15 mouse cellular contexts compared by ENCODE assay signal in the genomic region with DNA sequence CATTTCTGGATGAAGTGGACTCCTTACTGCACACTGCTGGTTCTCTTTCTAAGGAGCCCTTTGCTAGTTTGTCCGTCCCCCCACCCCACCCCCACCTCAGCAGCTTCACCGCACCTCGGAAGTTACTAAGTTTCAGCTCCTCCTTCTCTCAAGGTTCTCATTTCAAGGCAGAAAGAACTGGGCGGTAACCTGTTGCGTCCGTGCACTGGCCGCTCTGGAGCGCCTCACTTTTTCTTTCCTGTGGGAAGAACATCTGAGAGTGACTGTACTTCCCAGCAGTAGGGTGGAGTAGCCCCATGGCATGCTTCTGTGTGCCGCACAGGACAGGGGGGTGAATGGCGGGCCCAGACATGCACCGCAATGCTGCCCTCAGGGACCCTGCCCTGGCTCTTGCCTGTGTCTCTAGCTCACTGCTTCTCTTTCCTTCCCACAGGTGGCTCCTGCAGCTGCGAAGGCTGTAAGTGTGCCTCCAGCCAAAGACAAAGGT. TPM values are rescaled to one million over a fixed set of nuclear protein-coding genes. Genes with fewer than 3 reads are reported as not detected.
A peak's percentile ranks its signal among the peaks of the same experiment; 100 is the strongest.
DNase-seq lines count a peak whose midpoint lies in the region; ATAC-seq and TF ChIP-seq lines count a peak whose summit lies in the region.
"Had no signal": no experiment of that assay in that cellular context is flagged by ENCODE, and none has a peak within 500 bp of the region (broad histone marks: within the 10 kb centered on the region; RNA-seq: fewer than 3 reads in every experiment).

No protein-coding gene starts in this region.

- WGBS in kidney, embryonic 16.5 days, result 17% methylated on average over 12 of the region's 12 CpGs
- 47% methylated on average over 12 of the region's 12 CpGs for WGBS in liver, embryonic 16.5 days (ENCODE audit: insufficient replicate concordance)

- no peak for DNase-seq in kidney, adult 9 months
- peak; percentile 56 for DNase-seq in R1 (ENCODE audit: low read depth, low spot score)
- peak; percentile 40 for DNase-seq in induced T-regulatory cell, adult 2 months (ENCODE audit: low read depth)
- no peak for DNase-seq in gastrocnemius, adult 2 months
- no peak for DNase-seq in retina, postnatal 1 day
- DNase-seq in cerebellum, adult 11 months, result no peak
- DNase-seq: kidney, adult 2 months had no signal

- no peaks in the 10 kb centered on the region for H3K36me3 ChIP-seq in kidney, embryonic 16.5 days (ENCODE audit: insufficient read depth, low read length)
- no peaks in the 10 kb centered on the region for H3K36me3 ChIP-seq in liver, embryonic 16.5 days (ENCODE audit: control insufficient read depth, insufficient read depth)

- intact Hi-C loops in gastrocnemius, adult 2 months (cut with DNase I), result no loop called here

- H3K4me2 ChIP-seq in kidney, embryonic 16.5 days (replicated peaks; ENCODE audit: low read depth, low read length), result peak overlapping the region; percentile 31
- peak overlapping the region; percentile 86 for H3K4me2 ChIP-seq in liver, embryonic 16.5 days (ENCODE audit: low read depth, low read length)

- no peak for ATAC-seq in kidney, embryonic 16.5 days (ENCODE audit: low FRiP score, low TSS enrichment)
- ATAC-seq in liver, embryonic 16.5 days (ENCODE audit: low read depth), result no peak

- no peak overlapping the region for H3K4me3 ChIP-seq in kidney, embryonic 16.5 days (ENCODE audit: low read length)
- H3K4me3 ChIP-seq in liver, embryonic 16.5 days (ENCODE audit: low read depth, low read length), result peak overlapping the region; percentile 3; the same call in 1 of the 2 replicates
- no peak overlapping the region for H3K4me3 ChIP-seq in gastrocnemius, adult 2 months
- H3K4me3 ChIP-seq: left cerebral cortex, adult 2 months; myocyte had no signal

- H3K9ac ChIP-seq in kidney, embryonic 16.5 days (replicated peaks; ENCODE audit: low read length), result peak overlapping the region; percentile 36; the same call in 1 of the 2 replicates
- H3K9ac ChIP-seq in liver, embryonic 16.5 days (ENCODE audit: low read depth, low read length), result peak overlapping the region; percentile 64

- peaks cover 53% of the 10 kb centered on the region for H3K27me3 ChIP-seq in kidney, embryonic 16.5 days (ENCODE audit: insufficient read depth, low read length)
- peaks cover 7% of the 10 kb centered on the region for H3K27me3 ChIP-seq in liver, embryonic 16.5 days (ENCODE audit: control insufficient read depth, insufficient read depth, low read depth, low read length)

- H3K4me1 ChIP-seq in kidney, embryonic 16.5 days (ENCODE audit: insufficient read depth, low read length), result peaks cover 38% of the 10 kb centered on the region
- H3K4me1 ChIP-seq in liver, embryonic 16.5 days (ENCODE audit: control insufficient read depth, low read depth, low read length), result peaks cover 66% of the 10 kb centered on the region

- peak overlapping the region; percentile 69 for H3K27ac ChIP-seq in kidney, embryonic 16.5 days (ENCODE audit: low read length)
- H3K27ac ChIP-seq in liver, embryonic 16.5 days (ENCODE audit: low read length), result peak overlapping the region; percentile 96
- no peak overlapping the region for H3K27ac ChIP-seq in gastrocnemius, adult 2 months
- H3K27ac ChIP-seq: left cerebral cortex, adult 2 months had no signal

- no peaks in the 10 kb centered on the region for H3K9me3 ChIP-seq in kidney, embryonic 16.5 days (ENCODE audit: low read length)
- H3K9me3 ChIP-seq in liver, embryonic 16.5 days (replicated peaks; ENCODE audit: control insufficient read depth, low read length), result no peaks in the 10 kb centered on the region
- H3K9me3 ChIP-seq: G1E had no signal

- TF ChIP-seq CTCF in gastrocnemius, adult 2 months (IDR thresholded peaks at IDR 0.05), result no peak

RNA-seq across cellular contexts. Expression of a gene that starts 5.5 kb away (rescaled TPM):
- 543 and 568 TPM in 2 replicates for polyA plus RNA-seq in kidney, embryonic 16.5 days (2015; fragmentation: Nextera tagmentation; extraction: Ambion mirVana)
- polyA plus RNA-seq in liver, embryonic 16.5 days (2015; fragmentation: Nextera tagmentation; extraction: Ambion mirVana), result 6,330 and 6,428 TPM in 2 replicates
- total RNA-seq in gastrocnemius, adult 2 months (2021), result 100 to 1,000 TPM; 120 to 127 TPM

RNA-seq across cellular contexts. Expression of a gene that starts 11.9 kb away (rescaled TPM):
- polyA plus RNA-seq in kidney, embryonic 16.5 days (2015; fragmentation: Nextera tagmentation; extraction: Ambion mirVana), result 143 and 167 TPM in 2 replicates
- 1,547 and 1,681 TPM in 2 replicates for polyA plus RNA-seq in liver, embryonic 16.5 days (2015; fragmentation: Nextera tagmentation; extraction: Ambion mirVana)
- total RNA-seq in gastrocnemius, adult 2 months (2021), result 100 to 1,000 TPM; 103 to 148 TPM

RNA-seq across cellular contexts. Expression of a gene that starts 30.0 kb away (rescaled TPM):
- 92.3 and 94.2 TPM in 2 replicates for polyA plus RNA-seq in kidney, embryonic 16.5 days (2015; fragmentation: Nextera tagmentation; extraction: Ambion mirVana)
- polyA plus RNA-seq in liver, embryonic 16.5 days (2015; fragmentation: Nextera tagmentation; extraction: Ambion mirVana), result 34.0 and 37.7 TPM in 2 replicates
- 10 to 100 TPM in 1 of 2 experiments, 1 to 10 TPM in 1; 8.6 to 12.4 TPM for total RNA-seq in gastrocnemius, adult 2 months (2021)

RNA-seq across cellular contexts. Expression of a gene that starts 32.0 kb away (rescaled TPM):
- polyA plus RNA-seq in kidney, embryonic 16.5 days (2015; fragmentation: Nextera tagmentation; extraction: Ambion mirVana), result 1.6 and 3.0 TPM in 2 replicates
- polyA plus RNA-seq in liver, embryonic 16.5 days (2015; fragmentation: Nextera tagmentation; extraction: Ambion mirVana), result 0.18 and 0.19 TPM in 2 replicates
- total RNA-seq in gastrocnemius, adult 2 months (2021), result 1 to 10 TPM; 1.6 to 2.7 TPM
- total RNA-seq: G1E had no signal
- polyA plus RNA-seq: G1E, macrophage had no signal

RNA-seq across cellular contexts. Expression of a gene that starts 47.4 kb away (rescaled TPM):
- not detected in 2 replicates for polyA plus RNA-seq in kidney, embryonic 16.5 days (2015; fragmentation: Nextera tagmentation; extraction: Ambion mirVana)
- polyA plus RNA-seq in liver, embryonic 16.5 days (2015; fragmentation: Nextera tagmentation; extraction: Ambion mirVana), result 0.27 and 0.67 TPM in 2 replicates
- total RNA-seq in gastrocnemius, adult 2 months (2021), result not detected
- total RNA-seq: adrenal gland, adult 18-20 months; G1E; left cerebral cortex, adult 2 months had no signal
- polyA plus RNA-seq: G1E; heart, postnatal 0 days; kidney, adult 2 months; macrophage; myocyte had no signal

Comparison
In these comparisons a context has a peak if more than half of its experiments do, and no peak if none do; other contexts are left out.
1. DNase-seq: peak in R1 (single experiment) and induced T-regulatory cell, adult 2 months (single experiment); none in kidney, adult 9 months (single experiment), gastrocnemius, adult 2 months (single experiment), retina, postnatal 1 day (single experiment) and cerebellum, adult 11 months (single experiment).
2. RNA of a gene that starts 5.5 kb away (polyA plus RNA-seq): 6,330 to 6,428 TPM in liver, embryonic 16.5 days; 543 to 568 TPM in kidney, embryonic 16.5 days; every median in the first group is over 10 times any median in the second.